Mouse (Mus musculus): ENCODE data around the gene Ctrl.
"Not testable (repeated sequence)": the region's sequence is repeated elsewhere in the genome, so short reads cannot be mapped to it uniquely, and the experiment has no call there.

Ctrl gene

GRCm38 (mm10) chr8:105933762-105934161 is at the start of gene Ctrl:
TSS of gene Ctrl (minus strand) at chr8:105933862.
- in situ Hi-C loops (cut with MseI, MboI): no loop called here

GRCm38 (mm10) chr8:105983406-105983805 is 49.7 kb upstream of the Ctrl start:
- in situ Hi-C loops (cut with MseI, MboI): not testable (repeated sequence)

GRCm38 (mm10) chr8:105981146-105981545 is 47.5 kb upstream of the Ctrl start:
- in situ Hi-C loops (cut with MseI, MboI): no loop called here

- in situ Hi-C loops (cut with MseI, MboI): no loop called here
Observed at GRCm38 (mm10) chr8:105979325-105979724, 45.7 kb upstream of the Ctrl start, which contains the start of gene Dpep3. TSS of gene Dpep3 (minus strand) at chr8:105979429.

- in situ Hi-C loops (cut with MseI, MboI): no loop called here
Observed at GRCm38 (mm10) chr8:105975363-105975762, 41.7 kb upstream of the Ctrl start.

GRCm38 (mm10) chr8:105971019-105971720 is 37.5 kb upstream of the Ctrl start:
- in situ Hi-C loops (cut with MseI, MboI): no loop called here

- in situ Hi-C loops (cut with MseI, MboI): no loop called here
Observed at GRCm38 (mm10) chr8:105969367-105969766, 35.7 kb upstream of the Ctrl start.

- in situ Hi-C loops (cut with MseI, MboI): no loop called here
Observed at GRCm38 (mm10) chr8:105966692-105967311, 33.1 kb upstream of the Ctrl start.

GRCm38 (mm10) chr8:105965905-105966341 is 32.3 kb upstream of the Ctrl start, which contains the start of gene Slc12a4:
TSS of gene Slc12a4 (minus strand) at chr8:105966097.
- in situ Hi-C loops (cut with MseI, MboI): no loop called here

GRCm38 (mm10) chr8:105965266-105965904 is 31.7 kb upstream of the Ctrl start:
- in situ Hi-C loops (cut with MseI, MboI): no loop called here

GRCm38 (mm10) chr8:105964506-105965265 is 31.0 kb upstream of the Ctrl start:
- in situ Hi-C loops (cut with MseI, MboI): no loop called here

GRCm38 (mm10) chr8:105961536-105961935 is 27.9 kb upstream of the Ctrl start:
- in situ Hi-C loops (cut with MseI, MboI): no loop called here

GRCm38 (mm10) chr8:105961101-105961500 is 27.4 kb upstream of the Ctrl start:
- in situ Hi-C loops (cut with MseI, MboI): no loop called here

GRCm38 (mm10) chr8:105959350-105959749 is 25.7 kb upstream of the Ctrl start:
- in situ Hi-C loops (cut with MseI, MboI): no loop called here

GRCm38 (mm10) chr8:105957813-105958212 is 24.2 kb upstream of the Ctrl start:
- in situ Hi-C loops (cut with MseI, MboI): no loop called here

GRCm38 (mm10) chr8:105956556-105956955 is 22.9 kb upstream of the Ctrl start:
- in situ Hi-C loops (cut with MseI, MboI): no loop called here

GRCm38 (mm10) chr8:105951057-105951659 is 17.5 kb upstream of the Ctrl start:
- in situ Hi-C loops (cut with MseI, MboI): no loop called here

- in situ Hi-C loops (cut with MseI, MboI): no loop called here
Observed at GRCm38 (mm10) chr8:105949350-105949749, 15.7 kb upstream of the Ctrl start.

GRCm38 (mm10) chr8:105943321-105943739 is 9.7 kb upstream of the Ctrl start, which contains the start of gene Lcat:
TSS of gene Lcat (minus strand) at chr8:105943382.
- in situ Hi-C loops (cut with MseI, MboI): no loop called here

GRCm38 (mm10) chr8:105942542-105942941 is 8.9 kb upstream of the Ctrl start:
- in situ Hi-C loops (cut with MseI, MboI): no loop called here

GRCm38 (mm10) chr8:105942026-105942425 is 8.4 kb upstream of the Ctrl start:
- in situ Hi-C loops (cut with MseI, MboI): no loop called here

Data from mouse trophoblast stem cell (cell line).